Mouse (Mus musculus): ENCODE data around the gene Ralb. TPM values are rescaled to one million over a fixed set of nuclear protein-coding genes. Genes with fewer than 3 reads are reported as not detected.

Ralb gene
- polyA plus RNA-seq, 1 experiment from 2014 or later = 102 TPM

Other genes starting within 250 kb of the Ralb start
- 0.11 and 0.17 TPM in 2 replicates for gene Inhbb, start 82.5 kb downstream of the Ralb start, polyA plus RNA-seq (2014; fragmentation: Nextera tagmentation; extraction: Ambion mirVana)
- gene Tmem185b, start 21.4 kb upstream of the Ralb start, polyA plus RNA-seq (2014; fragmentation: Nextera tagmentation; extraction: Ambion mirVana) = 25.6 and 25.7 TPM in 2 replicates
- 21.4 and 25.6 TPM in 2 replicates for gene Epb41l5, start 144.2 kb upstream of the Ralb start, polyA plus RNA-seq (2014; fragmentation: Nextera tagmentation; extraction: Ambion mirVana)